Mouse (Mus musculus) lung, adult 2 months (tissue): ENCODE data around the gene Wdr31.

ENCODE experiments used
- CTCF ChIP-seq: fragments of 200-500 bp; IDR thresholded peaks from 2 replicates; pipeline ENCODE4 v1.5.1; 2011; ENCODE audit warnings: mild to moderate bottlenecking, low read length, control low read depth; ENCODE audit not compliant: insufficient read depth
- POLR2A ChIP-seq: fragments of 200-500 bp; IDR thresholded peaks from 2 replicates; pipeline ENCODE4 v1.6.1; 2011; ENCODE audit warnings: low read depth, mild to moderate bottlenecking, control low read depth, low read length, borderline replicate concordance; ENCODE audit errors: extremely low read depth

GRCm38 (mm10) chr4:62486162-62486696, 15.5 kb upstream of the Wdr31 start:
- TF ChIP-seq POLR2A (no peak), CTCF (no peak)
